Mouse (Mus musculus): ENCODE data around the gene Sprr2b.
"Not testable (repeated sequence)": the region's sequence is repeated elsewhere in the genome, so short reads cannot be mapped to it uniquely, and the experiment has no call there.

The Sprr2b gene

DNA sequence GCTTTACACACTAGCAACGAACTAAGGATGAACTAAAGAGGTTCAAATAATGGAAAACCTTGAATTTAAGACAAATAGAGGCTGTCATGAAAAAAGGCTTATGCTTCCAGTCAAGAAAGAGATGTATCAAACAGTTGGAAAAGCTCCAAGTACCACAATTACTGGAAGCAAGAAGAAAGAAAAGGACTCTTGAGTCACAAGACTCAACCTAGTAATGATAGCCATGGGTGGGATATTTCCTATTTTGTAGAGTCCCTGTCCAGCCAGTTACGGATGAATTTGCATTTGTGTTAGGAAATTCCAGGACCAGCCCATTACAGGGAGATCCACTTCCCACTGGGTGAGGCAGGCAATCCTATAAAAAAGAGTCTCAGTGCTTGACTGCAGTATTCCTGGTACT lies at the start of gene Sprr2b:
Gene Sprr2b (plus strand): TSS at position 301 of the 400 bp plus-strand sequence.
- DNase-seq (ENCODE audit: low spot score in 2 of 2) = no peak

GRCm38 (mm10) chr3:92271414-92271985 lies 44.9 kb upstream of the Sprr2b start:
- not testable (repeated sequence) for DNase-seq (ENCODE audit: low spot score in 2 of 2)

- DNase-seq (ENCODE audit: low spot score in 2 of 2) = not testable (repeated sequence)
These were observed 42.9 kb upstream of the Sprr2b start for GRCm38 (mm10) chr3:92273504-92273903.

DNA sequence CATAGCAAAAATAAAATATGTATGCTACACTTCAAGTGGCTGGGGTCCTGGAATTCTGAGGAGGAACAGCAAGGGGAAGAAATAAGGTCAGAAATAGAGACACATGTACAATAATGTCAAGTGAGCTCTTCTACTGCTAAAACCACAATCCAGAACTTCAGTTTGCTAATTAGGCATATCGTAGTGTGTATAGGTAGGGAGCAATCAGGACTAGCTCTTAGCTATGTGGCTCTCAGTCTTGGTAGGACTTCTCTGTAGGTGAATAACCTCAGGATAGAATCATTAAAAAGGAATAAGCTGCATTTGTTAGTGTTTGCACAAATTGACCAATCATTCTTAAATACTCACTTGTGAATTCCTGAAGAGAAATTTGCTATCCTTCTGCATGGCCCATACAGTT lies 42.4 kb upstream of the Sprr2b start:
- DNase-seq (ENCODE audit: low spot score in 2 of 2) = not testable (repeated sequence)

- DNase-seq (ENCODE audit: low spot score in 2 of 2) = not testable (repeated sequence)
These were observed 36.8 kb upstream of the Sprr2b start for GRCm38 (mm10) chr3:92279663-92280062.

GRCm38 (mm10) chr3:92280963-92281606 lies 35.3 kb upstream of the Sprr2b start:
- DNase-seq (ENCODE audit: low spot score in 2 of 2) = not testable (repeated sequence)

DNA sequence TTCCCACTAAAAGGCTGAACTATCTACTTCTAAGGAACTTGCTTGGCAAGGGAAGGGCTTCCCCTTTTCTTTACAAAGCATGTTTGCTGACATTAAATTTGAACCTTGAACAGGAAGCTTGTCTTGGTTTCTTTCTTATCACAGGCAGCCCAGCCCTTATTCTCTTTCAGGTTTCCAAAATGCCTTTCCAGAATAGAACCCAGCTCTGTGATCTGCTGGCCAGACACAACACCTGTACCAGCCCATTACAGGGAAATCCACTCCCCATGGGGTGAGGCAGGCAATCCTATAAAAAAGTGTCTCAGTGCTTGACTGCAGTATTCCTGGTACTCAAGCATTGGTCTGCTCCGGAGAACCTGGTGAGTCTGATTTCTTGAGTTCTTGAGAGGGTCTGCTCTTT lies 31.3 kb upstream of the Sprr2b start, which contains the start of gene Sprr2a3:
Gene Sprr2a3 (plus strand): TSS at position 317 of the 400 bp plus-strand sequence.
- not testable (repeated sequence) for DNase-seq (ENCODE audit: low spot score in 2 of 2)

DNA sequence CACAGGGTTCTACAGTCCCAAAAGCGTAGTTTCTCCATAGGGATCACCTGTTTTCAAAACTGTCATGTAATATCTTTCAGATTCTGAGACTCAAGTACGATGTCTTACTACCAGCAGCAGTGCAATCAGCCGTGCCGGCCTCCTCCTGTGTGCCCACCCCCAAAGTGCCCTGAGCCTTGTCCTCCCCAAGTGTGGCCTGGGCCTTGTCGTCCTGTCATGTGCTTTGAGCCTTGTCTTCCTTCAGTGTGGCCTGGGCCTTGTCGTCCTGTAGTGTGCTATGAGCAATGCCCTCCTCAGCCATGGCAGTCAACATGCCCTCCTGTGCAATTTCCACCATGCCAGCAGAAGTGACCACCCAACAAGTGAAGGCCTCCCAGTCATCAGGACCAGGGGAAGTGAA lies 27.9 kb upstream of the Sprr2b start:
- not testable (repeated sequence) for DNase-seq (ENCODE audit: low spot score in 2 of 2)

DNA sequence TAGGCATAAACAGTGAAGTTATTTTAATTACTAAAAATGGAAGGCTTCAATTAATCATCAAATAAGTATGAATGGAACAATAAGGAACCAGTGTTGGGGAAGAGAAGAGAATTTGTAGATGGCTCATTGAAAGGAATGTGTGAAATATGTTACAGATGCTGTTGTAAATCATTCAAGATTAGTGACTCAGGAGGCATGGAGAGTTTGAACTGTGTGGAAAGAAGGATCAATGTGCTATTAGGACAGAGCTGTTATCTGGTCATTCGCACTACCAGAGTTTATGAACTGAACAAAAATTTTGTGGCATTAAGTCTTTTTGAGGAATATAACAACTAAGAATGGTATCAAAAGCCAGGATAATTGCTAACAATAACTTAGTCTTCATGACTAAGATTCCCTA lies 9.0 kb upstream of the Sprr2b start:
- DNase-seq (ENCODE audit: low spot score in 2 of 2) = no peak

DNA sequence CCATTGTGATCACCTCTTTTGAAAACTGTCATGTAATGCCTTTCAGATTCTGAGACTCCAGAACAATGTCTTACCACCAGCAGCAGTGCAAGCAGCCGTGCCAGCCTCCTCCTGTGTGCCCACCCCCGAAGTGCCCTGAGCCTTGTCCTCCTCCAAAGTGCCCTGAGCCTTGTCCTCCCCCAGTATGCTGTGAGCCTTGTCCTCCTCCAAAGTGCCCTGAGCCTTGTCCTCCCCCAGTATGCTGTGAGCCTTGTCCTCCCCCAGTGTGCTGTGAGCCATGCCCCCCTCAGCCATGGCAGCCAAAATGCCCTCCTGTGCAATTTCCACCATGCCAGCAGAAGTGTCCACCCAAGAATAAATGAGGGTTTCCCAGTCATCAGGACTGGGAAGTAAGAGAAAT lies 964 bp downstream of the Sprr2b start:
- no peak for DNase-seq (ENCODE audit: low spot score in 2 of 2)

DNA sequence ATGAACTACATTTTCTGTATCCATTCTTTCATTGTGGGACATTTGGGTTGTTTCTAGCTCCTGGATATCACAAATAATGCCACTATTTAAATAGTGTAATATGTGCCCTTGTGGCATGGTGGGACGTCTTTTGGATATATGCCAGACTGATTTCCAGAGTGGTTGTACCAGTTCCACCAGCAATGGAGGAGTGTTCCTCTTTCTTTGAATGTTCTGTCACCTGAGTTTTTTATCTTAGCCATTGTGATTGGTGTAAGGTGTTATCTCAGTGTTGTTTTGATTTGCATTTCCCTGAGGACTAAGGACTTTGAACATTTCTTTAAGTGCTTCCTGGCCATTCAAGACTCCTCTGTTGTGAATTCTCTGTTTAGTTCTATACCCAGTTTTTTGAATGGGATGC lies 19.9 kb downstream of the Sprr2b start:
- DNase-seq (ENCODE audit: low spot score in 2 of 2) = no peak

DNA sequence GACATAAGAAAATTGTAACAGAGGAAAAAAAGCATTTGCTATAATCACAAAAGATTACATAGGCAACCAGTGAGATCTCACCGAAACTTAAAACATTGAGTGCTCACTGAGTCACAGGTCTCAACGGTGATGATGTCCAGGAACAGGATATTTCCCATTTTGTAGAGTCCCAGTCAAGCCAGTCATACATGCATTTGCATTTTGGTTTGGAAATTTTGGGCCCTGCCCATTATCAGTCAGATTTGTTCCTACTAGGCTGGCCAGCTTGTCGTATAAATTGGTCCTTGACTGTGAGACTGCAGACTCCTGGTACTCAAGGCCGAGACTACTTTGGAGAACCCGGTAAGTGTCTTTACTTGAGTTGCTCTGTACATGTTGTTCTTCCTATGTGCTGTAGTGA lies 22.4 kb downstream of the Sprr2b start, which contains the start of gene Sprr2d:
Gene Sprr2d (plus strand): TSS at position 301 of the 400 bp plus-strand sequence.
- no peak for DNase-seq (ENCODE audit: low spot score in 2 of 2)

DNA sequence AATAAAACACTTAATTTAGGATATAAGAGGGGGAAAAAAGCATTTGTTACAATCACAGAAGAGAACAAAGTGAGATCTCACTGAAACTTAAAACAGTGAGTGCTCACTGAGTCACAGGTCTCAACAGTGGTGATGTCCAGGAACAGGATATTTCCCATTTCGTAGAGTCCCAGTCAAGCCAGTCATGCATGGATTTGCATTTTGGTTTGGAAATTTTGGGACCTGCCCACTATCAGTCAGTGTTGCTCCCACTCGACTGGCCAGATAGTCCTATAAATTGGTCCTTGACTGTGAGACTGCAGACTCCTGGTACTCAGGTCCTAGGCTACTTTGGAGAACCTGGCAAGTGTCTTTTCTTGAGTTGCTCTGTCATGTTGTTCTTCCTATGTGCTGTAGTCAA lies 35.4 kb downstream of the Sprr2b start, which contains the start of gene Sprr2e:
Gene Sprr2e (plus strand): TSS at position 301 of the 400 bp plus-strand sequence.
- DNase-seq (ENCODE audit: low spot score in 2 of 2) = no peak

DNA sequence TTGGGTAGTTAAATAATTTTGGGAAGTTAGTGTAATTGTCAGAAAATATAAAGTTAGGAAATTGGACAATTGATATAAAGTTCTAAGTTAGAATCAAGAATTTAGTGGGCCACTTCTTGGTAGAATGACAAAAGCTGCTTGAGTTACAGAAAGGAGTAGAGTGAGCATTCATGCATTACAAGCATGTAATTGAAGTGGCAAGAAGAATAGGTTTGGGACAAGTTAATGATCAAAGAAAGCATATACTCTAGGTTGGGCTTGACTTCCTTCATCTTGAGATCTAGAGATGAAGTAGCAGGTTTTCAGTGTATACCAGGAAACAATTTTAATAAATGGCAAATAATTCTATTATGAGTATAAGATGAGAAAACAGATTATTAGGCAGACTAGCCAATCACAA lies 45.2 kb downstream of the Sprr2b start:
- no peak for DNase-seq (ENCODE audit: low spot score in 2 of 2)

GRCm38 (mm10) chr3:92364887-92365286 lies 48.5 kb downstream of the Sprr2b start, which contains the start of gene Sprr2f:
Sprr2f (plus strand) TSS chr3:92365187.
- DNase-seq (ENCODE audit: low spot score in 2 of 2) = no peak

Measured in urinary bladder, postnatal 36 days (tissue).